Mouse (Mus musculus): Measurements from ENCODE around the gene Rasl11a. TPM values are rescaled to one million over a fixed set of nuclear protein-coding genes. Genes with fewer than 3 reads are reported as not detected.

The Rasl11a gene
- polyA plus RNA-seq (2015; fragmentation: Nextera tagmentation; extraction: Ambion mirVana): 11.0 and 12.5 TPM in 2 replicates

DNA sequence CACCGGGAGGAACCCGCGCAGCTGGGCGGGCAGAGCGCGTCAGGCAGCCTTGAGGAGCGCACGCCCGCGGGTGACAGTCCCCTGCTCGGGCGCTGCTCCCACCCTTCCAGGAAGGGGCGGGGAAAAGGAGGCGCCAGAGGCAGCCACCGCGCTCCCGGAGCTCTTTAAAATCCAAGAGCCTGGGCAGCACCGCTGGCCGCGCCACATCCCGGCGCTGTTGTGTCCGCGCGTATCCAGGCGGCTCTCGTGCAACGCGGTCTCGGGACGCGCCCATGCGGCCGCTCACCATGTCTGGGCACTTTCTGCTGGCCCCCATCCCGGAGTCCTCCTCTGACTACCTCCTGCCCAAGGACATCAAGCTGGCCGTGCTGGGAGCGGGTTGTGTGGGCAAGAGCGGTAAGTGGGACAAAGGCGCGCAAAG lies at the start of gene Rasl11a:
Gene Rasl11a, plus strand, starts transcription at position 127 of the 421 bp plus-strand sequence.
- H3K27me3 ChIP-seq: no peaks in the 10 kb centered on the region
- peak within 1 kb of the TSS; percentile 78 for H3K4me3 ChIP-seq (replicated peaks)
- peak within 1 kb of the TSS; percentile 80 for H3K9ac ChIP-seq (replicated peaks)
- H3K27ac ChIP-seq: peak within 1 kb of the TSS; percentile 82
- H3K4me2 ChIP-seq (replicated peaks): peak within 1 kb of the TSS; percentile 96
- H3K9me3 ChIP-seq: no peaks in the 10 kb centered on the region
- peaks cover 6% of the 10 kb centered on the region; the same call in 1 of the 2 replicates for H3K36me3 ChIP-seq
- under 1% methylated on average over 40 of the region's 40 CpGs for WGBS
- peak; percentile 94 for ATAC-seq
- H3K4me1 ChIP-seq (replicated peaks): peaks cover 20% of the 10 kb centered on the region

DNA sequence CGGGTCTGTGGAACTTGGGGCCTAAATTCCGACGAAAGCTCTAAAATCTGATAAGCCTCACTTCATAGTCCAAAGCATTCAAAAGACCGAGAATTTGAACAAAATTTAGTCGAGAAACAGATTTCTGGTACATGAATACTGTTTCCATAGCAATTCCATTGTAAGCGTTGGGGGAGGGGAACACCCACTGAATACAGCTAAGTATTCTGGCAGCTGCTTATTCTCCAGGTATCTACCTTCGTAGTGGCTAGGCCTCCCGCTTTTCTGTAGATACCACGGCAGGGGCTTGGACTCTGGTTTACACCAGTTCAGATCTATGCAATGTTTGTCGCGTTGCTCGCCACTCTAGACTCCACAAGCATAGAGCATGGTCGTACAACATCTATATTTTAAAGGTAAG lies 49.1 kb upstream of the Rasl11a start:
- Histone ChIP-seq H3K9ac (replicated peaks) (no peak overlapping the region), H3K36me3 (no peaks in the 10 kb centered on the region), H3K9me3 (no peaks in the 10 kb centered on the region), H3K27me3 (no peaks in the 10 kb centered on the region), H3K4me1 (replicated peaks) (peaks cover 34% of the 10 kb centered on the region), H3K27ac (no peak overlapping the region), H3K4me2 (replicated peaks) (no peak overlapping the region; the same call in 1 of the 2 replicates), H3K4me3 (replicated peaks) (no peak overlapping the region)
- ATAC-seq: no peak
- WGBS: 70% methylated on average over 13 of the region's 13 CpGs

DNA sequence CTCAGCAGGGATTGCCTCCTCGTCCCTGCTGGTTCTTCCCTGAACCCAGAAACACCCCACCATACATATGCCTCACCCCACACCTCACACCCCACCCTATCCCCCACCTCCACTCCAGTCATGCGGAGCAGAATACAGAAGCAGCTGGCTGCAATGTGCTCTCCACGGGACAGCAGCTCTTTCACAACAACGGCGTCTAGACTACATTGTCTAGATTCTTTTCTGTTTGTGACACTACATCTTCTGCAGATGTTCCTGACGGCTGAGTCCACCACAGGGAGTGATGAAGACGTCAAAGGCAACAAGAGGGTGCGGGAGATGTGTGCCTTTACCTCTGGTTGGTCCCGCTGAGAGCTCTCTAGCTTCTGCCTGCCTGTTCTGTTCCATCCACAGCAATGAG lies 46.8 kb upstream of the Rasl11a start:
- H3K36me3 ChIP-seq: no peaks in the 10 kb centered on the region
- 44% methylated on average over 9 of the region's 9 CpGs for WGBS
- no peak overlapping the region for H3K27ac ChIP-seq
- no peak overlapping the region for H3K4me3 ChIP-seq (replicated peaks)
- no peak for ATAC-seq
- no peak overlapping the region for H3K4me2 ChIP-seq (replicated peaks)
- H3K27me3 ChIP-seq: no peaks in the 10 kb centered on the region
- peaks cover 7% of the 10 kb centered on the region; the same call in 1 of the 2 replicates for H3K9me3 ChIP-seq
- H3K4me1 ChIP-seq (replicated peaks): peaks cover 11% of the 10 kb centered on the region
- no peak overlapping the region for H3K9ac ChIP-seq (replicated peaks)

GRCm38 (mm10) chr5:146806004-146806430 lies 38.9 kb upstream of the Rasl11a start:
- no peak overlapping the region for H3K4me2 ChIP-seq (replicated peaks)
- no peak overlapping the region for H3K27ac ChIP-seq
- H3K27me3 ChIP-seq: no peaks in the 10 kb centered on the region
- peaks cover 7% of the 10 kb centered on the region; the same call in 1 of the 2 replicates for H3K9me3 ChIP-seq
- no peak overlapping the region for H3K4me3 ChIP-seq (replicated peaks)
- ATAC-seq: no peak
- no peak overlapping the region for H3K9ac ChIP-seq (replicated peaks)
- no peaks in the 10 kb centered on the region for H3K36me3 ChIP-seq
- no peaks in the 10 kb centered on the region for H3K4me1 ChIP-seq (replicated peaks)
- WGBS: 78% methylated on average over 8 of the region's 8 CpGs

- no peak overlapping the region for H3K9ac ChIP-seq (replicated peaks)
- H3K27me3 ChIP-seq: no peaks in the 10 kb centered on the region
- 75% methylated on average over 5 of the region's 5 CpGs for WGBS
- no peak overlapping the region for H3K4me3 ChIP-seq (replicated peaks)
- H3K4me1 ChIP-seq (replicated peaks): no peaks in the 10 kb centered on the region
- no peaks in the 10 kb centered on the region for H3K36me3 ChIP-seq
- H3K9me3 ChIP-seq: 0 out of 2 replicates have a peak, but pooled peaks cover 2% of the 10 kb centered on the region
- no peak for ATAC-seq
- no peak overlapping the region for H3K4me2 ChIP-seq (replicated peaks)
- H3K27ac ChIP-seq: no peak overlapping the region
These were observed 34.9 kb upstream of the Rasl11a start for GRCm38 (mm10) chr5:146809951-146810350.

DNA sequence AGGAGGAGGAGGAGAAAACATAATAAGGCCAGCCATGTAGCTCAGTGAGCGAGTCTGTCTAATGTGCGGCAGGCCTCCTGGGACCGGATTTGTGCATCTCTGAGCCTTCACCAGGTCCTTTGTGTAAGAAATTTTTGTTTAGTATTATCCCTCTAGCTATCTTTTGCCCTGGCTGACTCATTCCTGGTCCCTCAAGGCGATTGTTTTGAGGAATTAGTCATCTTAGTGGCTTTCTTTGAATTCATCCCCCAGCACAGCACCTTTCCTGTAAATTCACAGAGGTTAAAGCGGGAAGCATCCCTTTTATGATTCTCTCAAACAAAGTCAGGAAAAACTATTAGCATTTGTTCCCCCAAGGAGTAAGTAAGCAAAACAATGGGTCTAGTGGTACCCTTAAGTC lies 32.0 kb upstream of the Rasl11a start:
- Histone ChIP-seq H3K9me3 (0 out of 2 replicates have a peak, but pooled peaks cover 2% of the 10 kb centered on the region), H3K4me2 (replicated peaks) (no peak overlapping the region), H3K36me3 (no peaks in the 10 kb centered on the region), H3K27ac (no peak overlapping the region), H3K9ac (replicated peaks) (no peak overlapping the region), H3K27me3 (no peaks in the 10 kb centered on the region), H3K4me1 (replicated peaks) (no peaks in the 10 kb centered on the region), H3K4me3 (replicated peaks) (no peak overlapping the region)
- 92% methylated on average over 5 of the region's 5 CpGs for WGBS
- no peak for ATAC-seq

DNA sequence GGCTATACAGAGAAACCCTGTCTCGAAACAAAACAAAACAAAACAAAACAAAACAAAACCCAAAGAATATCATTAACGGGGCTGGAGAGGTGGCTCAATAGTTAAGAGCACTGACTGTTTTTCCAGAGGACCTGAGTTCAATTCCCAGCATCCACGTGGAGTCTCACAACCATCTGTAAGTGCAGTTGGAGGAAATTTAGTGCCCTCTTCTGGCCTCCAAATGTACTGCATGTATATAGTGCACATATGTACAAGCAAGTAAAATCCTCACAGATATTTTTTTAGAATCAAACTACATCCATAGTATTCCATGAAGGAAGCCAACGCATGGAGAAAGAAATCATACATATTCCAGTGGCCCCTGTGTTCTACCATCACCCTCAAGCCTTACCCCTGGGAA lies 31.4 kb upstream of the Rasl11a start:
- WGBS: 88% methylated on average over 4 of the region's 4 CpGs
- ATAC-seq: no peak
- H3K9ac ChIP-seq (replicated peaks): no peak overlapping the region
- H3K36me3 ChIP-seq: no peaks in the 10 kb centered on the region
- H3K4me3 ChIP-seq (replicated peaks): no peak overlapping the region
- no peaks in the 10 kb centered on the region for H3K27me3 ChIP-seq
- 0 out of 2 replicates have a peak, but pooled peaks cover 2% of the 10 kb centered on the region for H3K9me3 ChIP-seq
- H3K4me1 ChIP-seq (replicated peaks): no peaks in the 10 kb centered on the region
- H3K4me2 ChIP-seq (replicated peaks): no peak overlapping the region
- no peak overlapping the region for H3K27ac ChIP-seq

- H3K4me3 ChIP-seq (replicated peaks): no peak overlapping the region
- ATAC-seq: no peak
- WGBS: 86% methylated on average over 4 of the region's 4 CpGs
- H3K9ac ChIP-seq (replicated peaks): no peak overlapping the region
- H3K27ac ChIP-seq: no peak overlapping the region
- no peaks in the 10 kb centered on the region for H3K4me1 ChIP-seq (replicated peaks)
- 0 out of 2 replicates have a peak, but pooled peaks cover 2% of the 10 kb centered on the region for H3K9me3 ChIP-seq
- no peak overlapping the region for H3K4me2 ChIP-seq (replicated peaks)
- no peaks in the 10 kb centered on the region for H3K36me3 ChIP-seq
- H3K27me3 ChIP-seq: no peaks in the 10 kb centered on the region
These were observed 29.5 kb upstream of the Rasl11a start for GRCm38 (mm10) chr5:146815394-146815793.

- no peak overlapping the region for H3K9ac ChIP-seq (replicated peaks)
- H3K4me3 ChIP-seq (replicated peaks): no peak overlapping the region
- no peaks in the 10 kb centered on the region for H3K36me3 ChIP-seq
- H3K9me3 ChIP-seq: no peaks in the 10 kb centered on the region
- 83% methylated on average over 8 of the region's 8 CpGs for WGBS
- H3K4me1 ChIP-seq (replicated peaks): no peaks in the 10 kb centered on the region
- H3K27me3 ChIP-seq: no peaks in the 10 kb centered on the region
- H3K27ac ChIP-seq: no peak overlapping the region
- ATAC-seq: no peak
- H3K4me2 ChIP-seq (replicated peaks): no peak overlapping the region
These were observed 27.3 kb upstream of the Rasl11a start for GRCm38 (mm10) chr5:146817583-146817982.

GRCm38 (mm10) chr5:146818906-146819623 lies 25.8 kb upstream of the Rasl11a start:
- no peaks in the 10 kb centered on the region for H3K4me1 ChIP-seq (replicated peaks)
- no peaks in the 10 kb centered on the region for H3K9me3 ChIP-seq
- no peaks in the 10 kb centered on the region for H3K36me3 ChIP-seq
- 79% methylated on average over 8 of the region's 8 CpGs for whole genome bisulfite sequencing
- no peak for ATAC-seq
- H3K4me3 ChIP-seq (replicated peaks): no peak overlapping the region
- H3K27ac ChIP-seq: no peak overlapping the region
- no peak overlapping the region for H3K9ac ChIP-seq (replicated peaks)
- H3K4me2 ChIP-seq (replicated peaks): no peak overlapping the region
- H3K27me3 ChIP-seq: no peaks in the 10 kb centered on the region

GRCm38 (mm10) chr5:146823005-146823404 lies 21.9 kb upstream of the Rasl11a start:
- Histone ChIP-seq H3K27ac (no peak overlapping the region), H3K4me3 (replicated peaks) (no peak overlapping the region), H3K36me3 (no peaks in the 10 kb centered on the region), H3K4me2 (replicated peaks) (no peak overlapping the region), H3K27me3 (no peaks in the 10 kb centered on the region), H3K9ac (replicated peaks) (no peak overlapping the region), H3K9me3 (no peaks in the 10 kb centered on the region), H3K4me1 (replicated peaks) (0 out of 2 replicates have a peak, but pooled peaks cover 3% of the 10 kb centered on the region)
- WGBS: 85% methylated on average over 5 of the region's 5 CpGs
- no peak for ATAC-seq

DNA sequence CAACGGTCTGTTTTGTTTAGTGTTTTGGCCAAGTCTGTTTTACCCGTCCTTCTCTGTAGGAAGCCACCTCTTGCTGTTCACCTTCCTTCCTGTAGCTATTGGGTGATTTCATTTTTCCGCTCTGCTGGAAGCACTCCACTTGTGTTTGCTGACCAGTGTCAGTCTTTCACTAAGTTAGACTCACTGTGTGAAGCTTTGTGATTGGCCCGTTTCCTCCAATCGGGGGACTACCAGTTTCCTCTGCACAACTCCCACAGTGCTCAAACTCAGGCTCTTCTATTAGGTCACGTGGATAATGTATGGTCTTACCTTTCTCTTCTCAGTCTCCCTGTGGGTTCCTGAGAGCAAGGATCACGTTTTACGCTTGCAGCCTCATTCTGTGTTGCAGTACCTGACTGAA lies 15.3 kb upstream of the Rasl11a start:
- Histone ChIP-seq H3K4me2 (replicated peaks) (no peak overlapping the region), H3K4me3 (replicated peaks) (no peak overlapping the region), H3K27me3 (no peaks in the 10 kb centered on the region), H3K36me3 (peaks cover 2% of the 10 kb centered on the region), H3K9me3 (no peaks in the 10 kb centered on the region), H3K27ac (no peak overlapping the region), H3K9ac (replicated peaks) (no peak overlapping the region), H3K4me1 (replicated peaks) (peaks cover 19% of the 10 kb centered on the region)
- no peak for ATAC-seq
- 47% methylated on average over 8 of the region's 8 CpGs for WGBS

All from midbrain, embryonic 13.5 days (tissue).